Mouse (Mus musculus): ENCODE measurements at regions not wholly inside any gene's neighbourhood (a gene's known extent, or its start where the extent isn't known, plus 50 kb on each side); places are given as distances from the start of the nearest gene placed in this dataset.

GRCm38 (mm10) chr3:81482742-81483141 is 446.5 kb downstream of the Pdgfc start:
- no peak for ATAC-seq (replicated peaks in 1 of 2; ENCODE audit: insufficient read depth in 1 of 2, low FRiP score in 2 of 2, low TSS enrichment in 1 of 2, low read depth in 1 of 2, poor library complexity in 2 of 2, severe bottlenecking in 2 of 2)

- ATAC-seq (replicated peaks in 1 of 2; ENCODE audit: insufficient read depth in 1 of 2, low FRiP score in 2 of 2, low TSS enrichment in 1 of 2, low read depth in 1 of 2, poor library complexity in 2 of 2, severe bottlenecking in 2 of 2): no peak
Observed at GRCm38 (mm10) chr3:81483363-81483762, 447.1 kb downstream of the Pdgfc start.

GRCm38 (mm10) chr3:81505316-81505715 is 427.1 kb upstream of the Ctso start:
- no peak for ATAC-seq (replicated peaks in 1 of 2; ENCODE audit: insufficient read depth in 1 of 2, low FRiP score in 2 of 2, low TSS enrichment in 1 of 2, low read depth in 1 of 2, poor library complexity in 2 of 2, severe bottlenecking in 2 of 2)

- ATAC-seq (replicated peaks in 1 of 2; ENCODE audit: insufficient read depth in 1 of 2, low FRiP score in 2 of 2, low TSS enrichment in 1 of 2, low read depth in 1 of 2, poor library complexity in 2 of 2, severe bottlenecking in 2 of 2): no peak
Observed at GRCm38 (mm10) chr3:81508611-81509010, 423.8 kb upstream of the Ctso start.

- ATAC-seq (replicated peaks in 1 of 2; ENCODE audit: insufficient read depth in 1 of 2, low FRiP score in 2 of 2, low TSS enrichment in 1 of 2, low read depth in 1 of 2, poor library complexity in 2 of 2, severe bottlenecking in 2 of 2): no peak
Observed at GRCm38 (mm10) chr3:81521804-81522203, 410.6 kb upstream of the Ctso start.

- ATAC-seq (replicated peaks in 1 of 2; ENCODE audit: insufficient read depth in 1 of 2, low FRiP score in 2 of 2, low TSS enrichment in 1 of 2, low read depth in 1 of 2, poor library complexity in 2 of 2, severe bottlenecking in 2 of 2): no peak
Observed at GRCm38 (mm10) chr3:81530872-81531271, 401.5 kb upstream of the Ctso start.

GRCm38 (mm10) chr3:81535448-81536205 is 396.8 kb upstream of the Ctso start:
- ATAC-seq (replicated peaks in 1 of 2; ENCODE audit: insufficient read depth in 1 of 2, low FRiP score in 2 of 2, low TSS enrichment in 1 of 2, low read depth in 1 of 2, poor library complexity in 2 of 2, severe bottlenecking in 2 of 2): no peak

- no peak for ATAC-seq (replicated peaks in 1 of 2; ENCODE audit: insufficient read depth in 1 of 2, low FRiP score in 2 of 2, low TSS enrichment in 1 of 2, low read depth in 1 of 2, poor library complexity in 2 of 2, severe bottlenecking in 2 of 2)
Observed at GRCm38 (mm10) chr3:81554773-81555172, 377.6 kb upstream of the Ctso start.

- no peak for ATAC-seq (replicated peaks in 1 of 2; ENCODE audit: insufficient read depth in 1 of 2, low FRiP score in 2 of 2, low TSS enrichment in 1 of 2, low read depth in 1 of 2, poor library complexity in 2 of 2, severe bottlenecking in 2 of 2)
Observed at GRCm38 (mm10) chr3:81562610-81563258, 369.7 kb upstream of the Ctso start.

- ATAC-seq (replicated peaks in 1 of 2; ENCODE audit: insufficient read depth in 1 of 2, low FRiP score in 2 of 2, low TSS enrichment in 1 of 2, low read depth in 1 of 2, poor library complexity in 2 of 2, severe bottlenecking in 2 of 2): no peak
Observed at GRCm38 (mm10) chr3:81563858-81564756, 368.3 kb upstream of the Ctso start.

GRCm38 (mm10) chr3:81564757-81565063 is 367.7 kb upstream of the Ctso start:
- no peak for ATAC-seq (replicated peaks in 1 of 2; ENCODE audit: insufficient read depth in 1 of 2, low FRiP score in 2 of 2, low TSS enrichment in 1 of 2, low read depth in 1 of 2, poor library complexity in 2 of 2, severe bottlenecking in 2 of 2)

GRCm38 (mm10) chr3:81583387-81584027 is 348.9 kb upstream of the Ctso start:
- no peak for ATAC-seq (replicated peaks in 1 of 2; ENCODE audit: insufficient read depth in 1 of 2, low FRiP score in 2 of 2, low TSS enrichment in 1 of 2, low read depth in 1 of 2, poor library complexity in 2 of 2, severe bottlenecking in 2 of 2)

- peak; percentile 32 to 36; a peak in 3 of 4 replicates for ATAC-seq (replicated peaks in 1 of 2; ENCODE audit: insufficient read depth in 1 of 2, low FRiP score in 2 of 2, low TSS enrichment in 1 of 2, low read depth in 1 of 2, poor library complexity in 2 of 2, severe bottlenecking in 2 of 2)
Observed at GRCm38 (mm10) chr3:81589109-81589508, 343.3 kb upstream of the Ctso start.

- ATAC-seq (replicated peaks in 1 of 2; ENCODE audit: insufficient read depth in 1 of 2, low FRiP score in 2 of 2, low TSS enrichment in 1 of 2, low read depth in 1 of 2, poor library complexity in 2 of 2, severe bottlenecking in 2 of 2): no peak
Observed at GRCm38 (mm10) chr3:81629157-81629556, 303.2 kb upstream of the Ctso start.

- ATAC-seq (replicated peaks in 1 of 2; ENCODE audit: insufficient read depth in 1 of 2, low FRiP score in 2 of 2, low TSS enrichment in 1 of 2, low read depth in 1 of 2, poor library complexity in 2 of 2, severe bottlenecking in 2 of 2): no peak
Observed at GRCm38 (mm10) chr3:81658490-81658889, 273.9 kb upstream of the Ctso start.

- ATAC-seq (replicated peaks in 1 of 2; ENCODE audit: insufficient read depth in 1 of 2, low FRiP score in 2 of 2, low TSS enrichment in 1 of 2, low read depth in 1 of 2, poor library complexity in 2 of 2, severe bottlenecking in 2 of 2): no peak
Observed at GRCm38 (mm10) chr3:81661620-81662019, 270.8 kb upstream of the Ctso start.

GRCm38 (mm10) chr3:81666262-81666661 is 266.1 kb upstream of the Ctso start:
- ATAC-seq (replicated peaks in 1 of 2; ENCODE audit: insufficient read depth in 1 of 2, low FRiP score in 2 of 2, low TSS enrichment in 1 of 2, low read depth in 1 of 2, poor library complexity in 2 of 2, severe bottlenecking in 2 of 2): no peak

GRCm38 (mm10) chr3:81676570-81676969 is 255.8 kb upstream of the Ctso start:
- no peak for ATAC-seq (replicated peaks in 1 of 2; ENCODE audit: insufficient read depth in 1 of 2, low FRiP score in 2 of 2, low TSS enrichment in 1 of 2, low read depth in 1 of 2, poor library complexity in 2 of 2, severe bottlenecking in 2 of 2)

Data from hematopoietic stem cell, adult 5-6 weeks (primary cell).